Mouse (Mus musculus): ENCODE measurements around the gene Zfp239.

The Zfp239 gene

DNA sequence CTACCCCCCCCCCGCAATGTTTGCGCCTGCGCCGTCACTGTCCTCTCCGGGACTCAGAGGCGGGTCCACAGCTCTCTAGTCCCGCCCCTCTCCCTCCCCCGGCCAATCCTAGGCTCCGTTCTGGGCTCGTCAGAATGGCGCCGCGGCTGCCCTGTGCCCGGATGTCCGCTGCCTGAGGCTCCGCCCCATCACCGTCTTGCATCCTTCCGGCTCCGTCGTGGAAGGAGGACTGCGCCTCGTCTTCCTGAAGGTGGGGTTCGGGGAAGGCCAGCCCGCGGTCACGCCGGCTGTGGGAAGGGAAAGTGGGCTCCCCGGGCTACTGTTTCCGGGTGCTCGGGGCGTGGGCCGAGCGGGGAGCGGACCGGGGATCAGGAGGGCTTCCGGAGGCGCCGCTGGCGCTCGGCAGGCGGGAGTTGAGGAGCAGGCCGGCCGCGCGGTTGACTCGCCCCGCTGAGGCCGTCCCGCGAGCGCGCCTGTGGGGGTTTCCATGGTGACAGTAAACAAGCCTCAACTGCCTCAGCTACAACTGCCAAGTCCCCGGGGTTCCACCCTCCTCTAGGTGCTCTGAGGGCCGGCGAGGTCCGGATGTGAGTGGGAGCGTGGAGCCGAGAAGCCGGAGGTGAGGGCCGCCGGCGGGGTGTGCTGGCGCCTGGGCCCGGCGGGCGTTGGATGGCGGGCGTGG is 44.8 kb downstream of the Zfp239 start:
- DNase-seq (ENCODE audit: extremely low read depth, low read depth, low spot score): peak; percentile 66

DNA sequence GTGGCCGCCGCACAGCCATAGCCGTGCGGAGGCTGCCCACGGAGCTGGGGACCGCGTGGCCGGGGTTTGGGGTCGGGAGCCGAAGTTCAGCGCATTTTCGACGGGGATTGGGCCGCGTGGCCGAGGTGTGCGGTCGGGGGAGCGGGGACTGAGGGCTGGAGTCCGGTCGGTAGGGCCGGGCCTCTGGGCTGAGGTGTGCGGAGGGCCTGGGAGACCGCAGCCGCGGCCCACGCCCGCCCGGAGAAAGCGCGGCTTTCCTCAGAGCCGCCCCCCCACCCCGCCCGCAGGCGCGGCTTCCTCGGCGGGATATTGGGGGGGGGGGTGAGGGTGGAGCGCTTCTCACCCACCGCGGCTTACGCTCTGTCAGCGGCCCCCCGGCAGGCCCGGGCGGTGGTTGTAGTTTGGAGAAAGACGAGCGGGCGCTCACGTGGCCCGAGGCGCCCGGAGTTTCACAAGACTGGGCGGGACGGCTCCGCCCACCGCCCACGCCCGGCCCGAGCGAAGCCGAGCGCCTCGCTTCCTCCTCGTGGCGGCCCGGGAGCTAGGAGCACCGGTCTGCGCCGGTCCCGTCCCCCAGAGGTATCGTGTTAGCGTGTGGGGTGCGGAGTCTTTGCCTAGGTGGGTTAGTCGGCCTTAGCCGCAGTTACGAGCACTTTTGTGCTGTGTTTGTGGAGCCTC is 45.5 kb downstream of the Zfp239 start:
- no peak for DNase-seq (ENCODE audit: extremely low read depth, low read depth, low spot score)

DNA sequence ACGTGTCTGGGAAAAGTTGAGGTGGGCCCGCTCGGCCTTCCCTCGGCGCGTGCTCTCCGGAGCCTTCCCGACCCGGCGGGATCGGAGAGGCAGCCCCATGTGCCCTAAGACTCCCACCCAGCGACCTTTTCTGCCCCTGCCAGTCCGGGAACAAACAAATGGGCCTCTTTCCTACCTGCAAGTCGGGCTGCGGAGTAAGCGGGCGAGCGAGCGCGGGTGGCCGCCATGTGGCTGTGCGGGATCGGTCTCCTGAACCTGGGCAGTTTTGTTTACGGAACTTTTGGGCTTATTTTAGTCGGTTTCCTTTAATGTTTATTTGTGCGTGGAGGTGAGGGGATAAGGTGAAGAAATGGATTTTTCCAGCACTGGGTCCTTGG is 46.1 kb downstream of the Zfp239 start:
- no peak for DNase-seq (ENCODE audit: extremely low read depth, low read depth, low spot score)

DNA sequence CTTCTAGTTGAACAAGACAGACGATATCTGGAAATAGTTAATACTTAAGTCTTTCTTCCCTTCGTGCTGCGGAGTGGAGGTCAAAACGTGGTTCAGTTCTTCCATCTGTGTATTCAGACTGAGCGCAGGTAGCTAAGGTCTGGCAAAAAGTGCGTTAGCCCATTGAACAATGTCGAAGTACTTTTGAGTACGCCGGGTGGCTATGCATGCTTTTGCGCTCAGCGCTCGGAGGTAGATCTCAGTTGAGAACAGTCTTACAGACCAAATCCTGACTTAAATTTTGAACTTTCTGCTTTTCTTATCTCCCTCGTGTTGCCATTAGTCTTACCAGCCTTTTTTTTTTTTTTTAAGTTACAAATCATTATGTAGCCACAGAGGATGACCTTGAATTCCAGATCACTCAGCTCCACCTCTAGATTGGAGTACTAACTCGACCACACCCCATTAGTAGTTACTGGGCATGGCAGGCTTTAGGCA is 46.6 kb downstream of the Zfp239 start:
- DNase-seq (ENCODE audit: extremely low read depth, low read depth, low spot score): no peak

DNA sequence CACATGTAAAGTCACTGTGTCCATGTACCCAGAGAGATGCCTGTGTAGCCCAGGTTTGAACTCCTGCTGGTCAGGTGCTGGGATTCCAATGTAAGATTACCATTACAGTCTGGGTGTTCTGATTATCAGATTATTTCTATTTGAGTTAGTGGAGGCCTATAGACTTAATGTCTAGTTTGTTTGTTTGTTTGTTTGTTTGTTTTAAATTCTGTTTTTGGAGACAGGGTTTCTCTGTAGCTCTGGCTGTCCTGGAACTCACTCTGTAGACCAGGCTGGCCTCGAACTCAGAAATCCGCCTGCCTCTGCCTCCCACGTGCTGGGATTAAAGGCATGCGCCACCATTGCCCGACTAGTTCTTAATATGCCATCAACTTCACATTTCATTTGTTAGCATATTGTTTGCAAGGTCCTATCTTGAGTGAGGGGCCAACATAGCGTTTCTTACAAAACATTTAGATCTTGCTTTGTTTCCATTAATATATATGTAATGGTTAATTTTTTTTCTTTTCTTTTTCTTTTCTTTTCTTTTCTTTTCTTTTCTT is 48.3 kb downstream of the Zfp239 start:
- DNase-seq (ENCODE audit: extremely low read depth, low read depth, low spot score): no peak

DNA sequence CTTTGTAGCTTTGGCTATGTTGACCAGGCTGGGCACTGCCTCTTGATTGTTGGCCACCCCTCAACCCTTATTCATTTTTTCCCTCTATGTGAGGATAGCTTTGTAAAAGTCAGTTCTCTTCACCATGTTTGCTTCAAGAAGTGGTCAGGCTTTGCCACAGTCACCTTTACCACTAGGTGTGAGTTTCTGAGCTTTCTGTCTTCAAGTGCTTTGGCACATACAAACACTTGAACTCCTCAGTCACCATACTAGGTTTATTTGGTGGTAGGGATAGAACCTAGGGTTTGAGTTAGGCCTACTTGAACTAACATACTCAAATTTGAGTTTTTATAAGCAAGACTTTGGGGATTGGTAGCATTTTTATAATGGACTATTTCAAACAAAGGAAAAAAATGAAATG is 52.6 kb downstream of the Zfp239 start:
- DNase-seq (ENCODE audit: extremely low read depth, low read depth, low spot score): no peak

DNA sequence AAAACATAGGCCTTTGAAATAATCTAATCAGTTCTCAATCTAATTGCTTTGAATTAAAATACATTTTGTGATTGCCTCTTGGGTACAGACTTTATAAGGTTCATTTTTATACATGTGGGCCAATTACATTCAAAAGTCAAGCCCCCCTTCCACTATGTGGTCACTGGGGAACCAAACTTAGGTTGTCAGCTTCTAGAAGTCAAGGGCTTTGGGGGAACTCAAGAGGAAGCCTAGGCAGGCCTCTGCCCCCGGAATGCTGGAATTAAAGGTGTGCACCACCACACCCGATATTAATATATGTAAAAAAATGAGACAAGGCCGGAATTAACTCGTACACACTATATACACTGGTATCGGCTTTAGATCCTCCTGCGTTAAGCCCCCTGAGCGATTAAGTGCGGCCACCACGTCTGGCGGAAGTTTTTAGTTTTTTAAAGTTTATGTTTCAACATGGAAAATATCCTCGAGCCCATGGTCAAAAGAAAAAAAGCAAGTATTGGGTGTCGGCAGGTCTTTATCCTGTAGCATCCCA is 54.4 kb downstream of the Zfp239 start:
- no peak for DNase-seq (ENCODE audit: extremely low read depth, low read depth, low spot score)

DNA sequence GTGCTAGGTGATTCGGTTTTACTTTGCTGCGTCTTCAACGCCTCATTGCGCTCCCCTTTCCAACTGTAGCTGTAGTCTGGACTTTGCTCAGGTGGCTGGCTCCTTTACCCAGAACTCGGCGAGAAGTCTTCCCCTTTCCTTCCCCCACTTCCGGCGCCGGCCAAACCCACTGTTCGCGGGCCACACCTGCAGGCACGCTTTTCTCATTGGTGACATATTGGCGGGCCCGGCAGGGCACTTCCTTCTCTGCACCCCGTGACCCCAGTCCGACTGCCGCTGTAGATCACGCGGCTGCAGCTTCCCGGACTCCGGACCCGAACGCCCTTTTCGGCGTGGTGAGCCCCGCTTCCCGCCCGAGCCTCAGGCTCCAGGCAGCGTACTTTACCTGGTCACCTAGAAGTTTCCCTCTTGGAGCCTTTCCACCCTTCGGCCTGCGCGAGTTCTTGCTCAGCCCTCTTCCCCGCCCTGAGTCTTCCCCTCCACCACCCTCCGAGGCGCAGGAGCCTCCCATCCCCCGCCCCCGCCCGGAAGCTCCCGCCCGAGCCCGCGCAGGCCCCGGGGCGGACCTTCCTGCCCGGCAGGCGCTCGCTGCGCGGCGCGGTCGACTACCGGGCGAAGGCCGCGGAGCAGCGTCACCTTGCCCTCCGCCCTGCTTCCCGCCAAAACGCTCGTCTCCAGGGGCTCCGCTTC is 55.0 kb downstream of the Zfp239 start:
- no peak for DNase-seq (ENCODE audit: extremely low read depth, low read depth, low spot score)

DNA sequence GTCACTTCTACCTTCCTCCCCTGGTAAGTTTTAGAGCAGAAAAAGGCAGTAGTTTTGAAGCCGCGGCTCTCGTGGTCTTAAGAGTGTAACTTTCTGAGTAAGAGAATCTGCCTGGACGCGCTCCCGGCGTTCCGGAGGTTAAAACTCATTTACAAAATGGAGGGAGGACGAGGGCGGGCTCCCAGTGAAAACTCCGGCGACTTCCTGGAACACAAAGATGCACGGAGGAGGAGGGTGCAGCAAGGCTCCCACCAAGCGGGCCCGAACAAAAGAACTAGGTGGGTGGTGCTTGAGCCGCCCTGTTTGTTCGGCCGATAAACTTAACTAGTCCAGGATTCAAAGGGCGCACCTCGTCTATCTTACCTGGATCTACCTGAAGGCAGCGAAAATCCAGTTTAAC is 55.7 kb downstream of the Zfp239 start:
- DNase-seq (ENCODE audit: extremely low read depth, low read depth, low spot score): peak; percentile 72

DNA sequence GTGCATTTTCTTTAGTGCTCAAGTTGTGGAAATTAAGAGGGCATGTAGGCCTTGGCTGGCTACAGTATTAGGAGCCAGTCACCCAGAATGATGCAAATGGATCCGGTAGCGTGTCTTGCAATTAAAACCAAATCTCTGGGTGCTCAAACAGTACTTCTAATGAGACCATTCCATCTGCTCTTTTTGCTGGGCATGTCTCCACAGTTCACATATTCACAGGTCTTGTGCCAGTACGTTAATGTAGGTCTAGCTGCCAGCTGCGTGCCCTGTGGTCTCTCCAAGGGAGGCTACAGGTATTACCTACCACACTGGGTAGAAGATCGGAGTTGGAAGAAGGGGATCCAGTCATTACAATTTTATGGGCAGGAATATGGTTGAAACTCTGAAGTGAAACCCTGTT is 56.1 kb downstream of the Zfp239 start:
- DNase-seq (ENCODE audit: extremely low read depth, low read depth, low spot score): no peak

DNA sequence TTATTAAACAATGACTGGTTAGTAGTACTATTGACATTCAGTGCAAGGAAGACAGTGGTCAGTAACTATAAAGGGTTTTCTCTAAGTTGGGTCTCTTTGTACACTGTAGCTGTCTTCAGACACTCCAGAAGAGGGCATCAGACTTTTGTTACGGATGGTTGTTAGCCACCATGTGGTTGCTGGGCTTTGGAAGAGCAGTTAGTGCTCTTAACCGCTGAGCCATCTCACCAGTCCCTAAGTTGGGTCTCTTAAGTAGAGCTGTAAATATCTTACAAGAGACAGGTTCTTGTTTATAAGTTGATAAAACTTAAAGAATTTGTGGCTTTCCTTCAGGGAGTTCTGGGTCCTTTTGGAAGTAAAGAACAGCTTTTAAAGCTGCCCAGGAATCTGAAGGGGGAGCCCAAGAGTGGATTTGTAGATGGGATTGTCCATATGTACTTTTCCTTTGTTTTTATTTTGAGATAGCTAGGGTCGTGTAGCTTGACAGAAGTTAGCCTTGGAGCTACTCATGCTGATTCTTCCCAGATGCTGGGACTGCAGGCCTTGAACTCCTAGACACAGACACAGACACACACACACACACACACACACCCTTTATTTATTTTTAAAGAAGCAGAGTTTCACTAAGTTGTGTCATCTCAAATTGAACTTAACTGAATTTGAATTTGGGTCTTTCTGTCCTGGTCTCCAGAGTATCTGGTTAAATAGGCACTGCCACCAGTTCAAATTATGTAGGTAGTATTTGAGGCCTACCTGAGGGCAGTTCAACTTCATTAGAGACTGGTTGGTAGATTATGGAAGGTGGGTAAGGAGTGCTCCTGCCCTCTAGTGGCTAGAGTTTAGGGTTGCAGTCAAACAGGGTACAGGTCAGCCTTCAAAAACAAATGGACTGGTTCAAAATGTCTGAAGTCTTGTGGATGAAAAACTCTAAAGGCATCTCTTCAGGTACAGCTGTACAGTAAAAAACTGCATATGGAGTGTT is 59.0 kb downstream of the Zfp239 start:
- no peak for DNase-seq (ENCODE audit: extremely low read depth, low read depth, low spot score)

DNA sequence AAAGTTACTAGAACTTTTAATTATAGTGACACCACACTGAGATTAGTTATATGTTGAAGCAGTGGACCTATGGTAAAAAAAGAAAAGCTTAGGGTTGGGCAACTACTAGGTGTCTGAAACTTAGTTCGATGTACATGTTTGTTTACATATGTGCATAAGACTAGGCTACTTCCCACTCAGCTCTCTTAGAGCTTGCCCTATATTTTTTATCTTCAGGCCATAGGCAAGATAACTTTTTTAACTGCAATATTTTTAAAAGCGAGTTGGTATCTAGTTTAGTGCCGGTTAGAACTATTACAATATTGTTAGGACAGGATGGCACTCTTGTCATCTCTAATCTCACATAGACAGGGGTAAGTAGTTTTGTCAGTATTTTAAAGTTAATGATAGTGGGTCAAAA is 60.1 kb downstream of the Zfp239 start:
- no peak for DNase-seq (ENCODE audit: extremely low read depth, low read depth, low spot score)
